Mouse (Mus musculus): ENCODE measurements around the gene Otud7b. TPM values are rescaled to one million over a fixed set of nuclear protein-coding genes. Genes with fewer than 3 reads are reported as not detected.
A peak's percentile ranks its signal among the peaks of the same experiment; 100 is the strongest.

Gene Otud7b
- polyA plus RNA-seq, 1 experiment: 23.6 TPM

- peaks cover 10% of the 10 kb centered on the region for H3K36me3 ChIP-seq (ENCODE audit: control insufficient read depth, insufficient read depth, low read length)
- peaks cover 15% of the 10 kb centered on the region; the same call in 1 of the 2 replicates for H3K4me1 ChIP-seq (ENCODE audit: control insufficient read depth, insufficient read depth, insufficient read length, low read length)
- H3K4me3 ChIP-seq (ENCODE audit: low read depth, low read length): no peak overlapping the region
- 16% methylated on average over 4 of the region's 4 CpGs for whole genome bisulfite sequencing
- TF ChIP-seq POLR2A (IDR thresholded peaks at IDR 0.05; ENCODE audit: low read depth, low read length): no peak
- TF ChIP-seq CTCF (IDR thresholded peaks at IDR 0.05; ENCODE audit: extremely low read depth, insufficient read length, insufficient replicate concordance, low read depth, low read length): no peak
- H3K27me3 ChIP-seq (ENCODE audit: control insufficient read depth, insufficient read depth, low read length): no peaks in the 10 kb centered on the region
- H3K27ac ChIP-seq (ENCODE audit: insufficient read depth, low read depth, low read length): peak overlapping the region; percentile 100
Observed at GRCm38 (mm10) chr3:96159820-96160219, 55.5 kb downstream of the Otud7b start.

GRCm38 (mm10) chr3:96160222-96160802, 56.0 kb downstream of the Otud7b start:
- H3K27ac ChIP-seq (ENCODE audit: insufficient read depth, low read depth, low read length): peak overlapping the region; percentile 100
- peak overlapping the region; percentile 34; the same call in 1 of the 2 replicates for H3K4me3 ChIP-seq (ENCODE audit: low read depth, low read length)
- peaks cover 8% of the 10 kb centered on the region for H3K36me3 ChIP-seq (ENCODE audit: control insufficient read depth, insufficient read depth, low read length)
- TF ChIP-seq CTCF (IDR thresholded peaks at IDR 0.05; ENCODE audit: extremely low read depth, insufficient read length, insufficient replicate concordance, low read depth, low read length): no peak
- no peak for TF ChIP-seq POLR2A (IDR thresholded peaks at IDR 0.05; ENCODE audit: low read depth, low read length)
- H3K27me3 ChIP-seq (ENCODE audit: control insufficient read depth, insufficient read depth, low read length): no peaks in the 10 kb centered on the region
- 10% methylated on average over 4 of the region's 4 CpGs for WGBS
- peaks cover 18% of the 10 kb centered on the region; the same call in 1 of the 2 replicates for H3K4me1 ChIP-seq (ENCODE audit: control insufficient read depth, insufficient read depth, insufficient read length, low read length)

GRCm38 (mm10) chr3:96160803-96161516, 56.6 kb downstream of the Otud7b start:
- H3K27ac ChIP-seq (ENCODE audit: insufficient read depth, low read depth, low read length): peak overlapping the region; percentile 100
- H3K4me3 ChIP-seq (ENCODE audit: low read depth, low read length): peak overlapping the region; percentile 74
- H3K4me1 ChIP-seq (ENCODE audit: control insufficient read depth, insufficient read depth, insufficient read length, low read length): peaks cover 18% of the 10 kb centered on the region; the same call in 1 of the 2 replicates
- H3K27me3 ChIP-seq (ENCODE audit: control insufficient read depth, insufficient read depth, low read length): no peaks in the 10 kb centered on the region
- under 1% methylated on average over 12 of the region's 12 CpGs for WGBS
- TF ChIP-seq POLR2A (IDR thresholded peaks at IDR 0.05; ENCODE audit: low read depth, low read length): peak; percentile 82
- no peak for TF ChIP-seq CTCF (IDR thresholded peaks at IDR 0.05; ENCODE audit: extremely low read depth, insufficient read length, insufficient replicate concordance, low read depth, low read length)
- peaks cover 1% of the 10 kb centered on the region; the same call in 1 of the 2 replicates for H3K36me3 ChIP-seq (ENCODE audit: control insufficient read depth, insufficient read depth, low read length)

- no peaks in the 10 kb centered on the region for H3K27me3 ChIP-seq (ENCODE audit: control insufficient read depth, insufficient read depth, low read length)
- TF ChIP-seq CTCF (IDR thresholded peaks at IDR 0.05; ENCODE audit: extremely low read depth, insufficient read length, insufficient replicate concordance, low read depth, low read length): no peak
- WGBS: 8% methylated on average over 16 of the region's 16 CpGs
- H3K36me3 ChIP-seq (ENCODE audit: control insufficient read depth, insufficient read depth, low read length): no peaks in the 10 kb centered on the region
- H3K27ac ChIP-seq (ENCODE audit: insufficient read depth, low read depth, low read length): peak within 1 kb of the TSS; percentile 100
- peaks cover 18% of the 10 kb centered on the region; the same call in 1 of the 2 replicates for H3K4me1 ChIP-seq (ENCODE audit: control insufficient read depth, insufficient read depth, insufficient read length, low read length)
- peak within 1 kb of the TSS; percentile 74 for H3K4me3 ChIP-seq (ENCODE audit: low read depth, low read length)
Observed at GRCm38 (mm10) chr3:96161869-96162840, 57.8 kb downstream of the Otud7b start, which contains the start of gene Mtmr11. Gene Mtmr11 (plus strand): TSS chr3:96162004.

GRCm38 (mm10) chr3:96163040-96163439, 58.7 kb downstream of the Otud7b start:
- Histone ChIP-seq H3K4me3 (ENCODE audit: low read depth, low read length) (peak overlapping the region; percentile 52), H3K27ac (ENCODE audit: insufficient read depth, low read depth, low read length) (no peak overlapping the region)

GRCm38 (mm10) chr3:96168466-96169158, 64.3 kb downstream of the Otud7b start:
- 80% methylated on average over 12 of the region's 12 CpGs for WGBS
- no peak overlapping the region for H3K4me3 ChIP-seq (ENCODE audit: low read depth, low read length)

More at GRCm38 (mm10) chr3:96163040-96163439, 58.7 kb downstream of the Otud7b start:
- no peaks in the 10 kb centered on the region for H3K27me3 ChIP-seq (ENCODE audit: control insufficient read depth, insufficient read depth, low read length)
- H3K36me3 ChIP-seq (ENCODE audit: control insufficient read depth, insufficient read depth, low read length): no peaks in the 10 kb centered on the region
- H3K4me1 ChIP-seq (ENCODE audit: control insufficient read depth, insufficient read depth, insufficient read length, low read length): peaks cover 18% of the 10 kb centered on the region; the same call in 1 of the 2 replicates
- TF ChIP-seq CTCF (IDR thresholded peaks at IDR 0.05; ENCODE audit: extremely low read depth, insufficient read length, insufficient replicate concordance, low read depth, low read length) (no peak), POLR2A (IDR thresholded peaks at IDR 0.05; ENCODE audit: low read depth, low read length) (no peak)
- 90% methylated on average over 6 of the region's 6 CpGs for WGBS

More at GRCm38 (mm10) chr3:96168466-96169158, 64.3 kb downstream of the Otud7b start:
- peaks cover 12% of the 10 kb centered on the region; the same call in 1 of the 2 replicates for H3K4me1 ChIP-seq (ENCODE audit: control insufficient read depth, insufficient read depth, insufficient read length, low read length)
- peaks cover 21% of the 10 kb centered on the region for H3K36me3 ChIP-seq (ENCODE audit: control insufficient read depth, insufficient read depth, low read length)
- H3K27me3 ChIP-seq (ENCODE audit: control insufficient read depth, insufficient read depth, low read length): no peaks in the 10 kb centered on the region
- H3K27ac ChIP-seq (ENCODE audit: insufficient read depth, low read depth, low read length): no peak overlapping the region
- TF ChIP-seq CTCF (IDR thresholded peaks at IDR 0.05; ENCODE audit: extremely low read depth, insufficient read length, insufficient replicate concordance, low read depth, low read length): no peak
- no peak for TF ChIP-seq POLR2A (IDR thresholded peaks at IDR 0.05; ENCODE audit: low read depth, low read length)
